Mouse (Mus musculus): ENCODE measurements around the gene Olig2.

The Olig2 gene

DNA sequence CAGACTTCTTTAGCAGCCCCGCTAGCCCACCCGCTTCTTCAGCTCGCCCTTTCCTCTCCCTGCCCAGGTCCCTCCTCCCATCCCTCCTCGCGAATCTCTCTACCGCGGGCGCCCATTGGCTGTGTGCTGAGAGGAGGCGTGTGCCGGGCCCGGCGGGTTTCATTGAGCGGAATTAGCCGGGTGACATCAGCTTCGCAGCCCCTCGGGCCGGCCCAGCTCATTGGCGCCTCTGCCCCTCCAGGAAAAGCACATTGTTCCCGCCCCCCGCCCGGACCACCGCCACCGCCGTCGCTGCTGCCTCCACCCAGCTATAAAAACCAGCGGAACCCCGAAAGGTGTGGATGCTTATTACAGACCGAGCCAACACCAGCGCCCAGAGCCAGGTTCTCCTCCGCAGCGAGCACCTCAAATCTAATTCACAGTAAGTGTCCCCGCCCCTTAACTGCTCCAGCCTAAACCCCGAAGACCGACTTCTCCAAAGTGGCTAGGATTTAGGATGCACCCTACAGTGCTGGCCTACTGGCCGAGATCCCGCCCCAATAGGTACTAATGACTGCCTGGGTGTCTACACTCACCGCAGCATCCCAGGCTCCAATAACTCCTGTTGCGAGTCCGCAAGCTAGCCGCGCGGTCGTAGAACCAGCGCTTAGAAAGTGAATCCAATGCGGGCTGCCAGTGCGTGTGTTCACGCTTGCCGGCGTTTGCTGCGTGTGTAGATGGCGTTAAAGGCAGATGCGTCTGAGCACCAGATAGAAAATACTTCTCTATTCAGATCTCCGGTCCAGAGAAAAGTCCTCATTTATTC, at the start of gene Olig2:
Olig2 (plus strand) TSS at position 225 of the 805 bp plus-strand sequence.
- peak; percentile 68 for DNase-seq (ENCODE audit: low read depth, low spot score)

DNA sequence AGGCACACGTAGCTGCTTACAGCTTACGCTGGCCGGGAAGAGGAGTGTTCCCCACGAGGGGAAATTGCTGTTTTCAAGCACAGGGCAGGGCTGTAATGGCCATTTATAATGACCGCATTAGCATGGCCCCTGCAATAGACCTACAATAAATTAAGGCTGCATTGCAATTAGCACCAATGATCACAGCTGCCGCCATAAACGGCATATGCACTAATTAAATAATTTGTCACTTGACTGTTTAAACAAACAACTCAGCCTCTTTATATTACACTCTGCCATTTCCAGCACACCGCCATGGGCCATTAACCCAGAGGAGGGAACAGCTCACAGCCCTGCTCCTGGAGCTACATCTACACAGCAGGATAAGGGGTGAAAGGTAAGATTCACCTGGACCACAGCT, 49.4 kb upstream of the Olig2 start:
- no peak for DNase-seq (ENCODE audit: low read depth, low spot score)

DNA sequence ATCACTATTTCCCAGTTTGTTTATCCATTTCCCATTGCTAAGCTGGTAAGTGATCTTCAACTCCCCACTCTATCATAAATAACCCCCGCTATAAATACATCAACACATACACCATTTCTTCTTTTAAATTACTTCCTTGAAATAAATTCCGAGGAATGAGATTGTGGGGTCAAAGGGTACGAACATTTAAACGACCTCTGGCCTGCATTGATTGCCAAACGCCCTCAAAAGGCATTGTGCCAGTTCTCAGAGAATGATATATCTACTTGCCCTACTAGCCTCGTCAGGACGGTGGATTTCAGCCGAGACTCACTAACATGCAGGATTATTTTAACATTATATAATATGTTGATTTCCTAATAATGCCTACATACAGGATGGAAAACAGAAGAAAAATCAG, 38.2 kb upstream of the Olig2 start:
- peak; percentile 53 for DNase-seq (ENCODE audit: low read depth, low spot score)

- no peak for DNase-seq (ENCODE audit: low read depth, low spot score)
These were observed 37.6 kb upstream of the Olig2 start for GRCm38 (mm10) chr16:91187662-91188061.

DNA sequence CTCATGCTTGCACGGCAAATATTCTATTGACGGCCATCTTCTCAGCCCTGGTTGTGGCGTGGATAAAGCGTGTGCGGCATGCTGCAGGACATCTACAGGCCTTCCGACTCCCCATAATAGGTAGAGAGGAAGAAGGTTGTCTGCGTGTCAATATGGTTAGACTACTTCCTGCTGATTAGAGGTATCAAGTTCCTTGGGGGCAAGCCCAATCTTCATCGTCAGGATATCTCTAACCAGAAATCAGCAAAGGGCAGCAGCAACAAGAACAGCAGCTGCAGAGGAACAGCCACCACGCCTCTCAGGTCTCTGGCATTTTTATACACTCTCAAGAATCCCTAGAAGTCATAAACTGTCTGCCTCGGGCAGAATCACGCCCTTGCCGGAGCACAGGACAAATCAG, 37.0 kb upstream of the Olig2 start:
- no peak for DNase-seq (ENCODE audit: low read depth, low spot score)

DNA sequence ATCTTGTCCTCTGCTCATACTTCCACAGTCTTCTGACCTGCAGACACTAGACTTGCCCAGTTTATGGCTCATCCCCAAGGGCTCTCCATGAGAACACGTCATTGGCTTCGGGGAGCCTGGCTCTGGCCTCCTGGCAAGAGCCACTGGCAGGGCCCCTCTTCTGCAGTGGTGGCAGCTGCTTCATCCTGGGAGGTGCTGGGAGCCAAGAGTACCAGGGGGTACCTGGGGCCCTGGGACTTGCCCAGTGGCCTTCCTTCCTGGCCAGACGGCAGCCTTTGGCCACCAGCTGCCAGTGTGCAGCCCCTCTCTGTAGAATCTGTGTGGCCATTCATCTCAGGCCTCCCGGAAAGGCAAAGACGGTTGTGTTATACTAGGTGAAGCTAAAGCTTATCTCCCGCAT, 34.0 kb upstream of the Olig2 start:
- DNase-seq (ENCODE audit: low read depth, low spot score) = no peak

- DNase-seq (ENCODE audit: low read depth, low spot score) = no peak
These were observed 33.5 kb upstream of the Olig2 start for GRCm38 (mm10) chr16:91191663-91192237.

- DNase-seq (ENCODE audit: low read depth, low spot score) = peak; percentile 72
These were observed 32.4 kb upstream of the Olig2 start for GRCm38 (mm10) chr16:91192672-91193354.

- no peak for DNase-seq (ENCODE audit: low read depth, low spot score)
These were observed 25.4 kb upstream of the Olig2 start for GRCm38 (mm10) chr16:91199815-91200214.

DNA sequence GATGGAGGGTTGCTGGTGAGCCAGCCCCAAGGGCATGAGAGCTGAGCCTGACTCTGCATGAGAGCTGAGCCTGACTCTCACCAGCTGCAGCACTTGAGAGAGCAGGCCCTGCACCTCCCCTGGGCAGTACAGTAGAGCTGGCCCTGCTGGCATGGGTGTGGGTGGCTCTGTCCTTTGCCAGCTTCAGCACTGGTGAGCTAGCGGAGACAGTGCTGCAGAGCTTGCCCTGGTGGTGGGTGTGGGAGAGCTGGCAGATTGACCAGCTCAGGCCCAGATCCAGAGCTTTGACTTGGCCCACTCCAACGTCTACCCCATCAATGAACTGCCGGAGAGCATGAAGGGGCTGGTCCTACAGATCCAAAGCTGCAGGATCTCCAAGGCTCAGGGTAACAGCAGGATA, 22.3 kb upstream of the Olig2 start:
- no peak for DNase-seq (ENCODE audit: low read depth, low spot score)

- no peak for DNase-seq (ENCODE audit: low read depth, low spot score)
These were observed 18.9 kb upstream of the Olig2 start for GRCm38 (mm10) chr16:91206371-91206770.

DNA sequence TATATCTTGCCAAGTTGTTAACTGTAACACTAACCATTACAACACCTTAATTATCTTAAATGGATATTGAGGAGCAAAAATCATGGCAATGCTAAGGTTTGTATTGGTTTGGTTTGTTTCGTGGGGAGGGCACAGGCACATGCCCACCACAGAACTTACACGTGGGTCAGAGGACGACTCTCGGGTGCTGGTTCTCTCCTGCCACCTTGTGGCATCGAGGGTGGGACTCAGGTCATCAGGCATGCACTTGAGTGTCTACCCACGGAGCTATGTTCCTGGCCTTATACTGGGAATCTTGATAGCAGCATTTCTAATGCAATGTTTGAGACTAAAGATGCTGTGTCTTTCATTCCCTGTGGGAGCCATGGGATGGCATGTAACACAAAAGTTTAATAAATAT, 8.2 kb upstream of the Olig2 start:
- DNase-seq (ENCODE audit: low read depth, low spot score) = no peak

GRCm38 (mm10) chr16:91217948-91218347, 7.3 kb upstream of the Olig2 start:
- DNase-seq (ENCODE audit: low read depth, low spot score) = no peak

- no peak for DNase-seq (ENCODE audit: low read depth, low spot score)
These were observed 6.0 kb upstream of the Olig2 start for GRCm38 (mm10) chr16:91219246-91219645.

GRCm38 (mm10) chr16:91222171-91222642, 3.0 kb upstream of the Olig2 start:
- DNase-seq (ENCODE audit: low read depth, low spot score) = no peak

- DNase-seq (ENCODE audit: low read depth, low spot score) = no peak
These were observed 2.5 kb upstream of the Olig2 start for GRCm38 (mm10) chr16:91222643-91223271.

- DNase-seq (ENCODE audit: low read depth, low spot score) = no peak
These were observed 1.8 kb upstream of the Olig2 start for GRCm38 (mm10) chr16:91223327-91224067.

DNA sequence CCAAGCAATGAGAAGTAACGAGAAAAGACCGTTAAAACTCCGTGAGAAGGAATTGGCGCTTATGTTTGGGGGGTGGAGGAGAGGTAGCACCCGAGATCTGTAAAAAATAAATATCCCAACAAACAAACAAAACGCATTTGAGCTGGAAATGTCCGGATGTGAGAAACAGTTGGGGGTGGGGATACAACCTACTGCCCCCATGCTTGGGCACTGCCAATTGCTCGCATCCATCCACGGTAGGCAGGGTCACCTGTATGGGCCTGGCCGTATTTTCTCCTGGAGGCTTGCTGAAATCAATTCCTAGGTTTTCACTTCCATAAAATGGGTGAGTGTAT, 1.2 kb upstream of the Olig2 start:
- no peak for DNase-seq (ENCODE audit: low read depth, low spot score)

- DNase-seq (ENCODE audit: low read depth, low spot score) = no peak
These were observed 600 bp upstream of the Olig2 start for GRCm38 (mm10) chr16:91224481-91225232.

GRCm38 (mm10) chr16:91226038-91226882, 1.0 kb downstream of the Olig2 start:
- no peak for DNase-seq (ENCODE audit: low read depth, low spot score)

All from mesoderm, embryonic 11.5 days (tissue).